Mouse (Mus musculus) kidney, postnatal 10 days (tissue): ENCODE measurements around the gene Vmn1r148.
"Not testable (repeated sequence)": the region's sequence is repeated elsewhere in the genome, so short reads cannot be mapped to it uniquely, and the experiment has no call there.

Experiments
- DNase-seq: peaks from one replicate; pipeline ENCODE4 v3.0.0; 2021; ENCODE audit warnings: mixed read lengths

The Vmn1r148 gene

DNA sequence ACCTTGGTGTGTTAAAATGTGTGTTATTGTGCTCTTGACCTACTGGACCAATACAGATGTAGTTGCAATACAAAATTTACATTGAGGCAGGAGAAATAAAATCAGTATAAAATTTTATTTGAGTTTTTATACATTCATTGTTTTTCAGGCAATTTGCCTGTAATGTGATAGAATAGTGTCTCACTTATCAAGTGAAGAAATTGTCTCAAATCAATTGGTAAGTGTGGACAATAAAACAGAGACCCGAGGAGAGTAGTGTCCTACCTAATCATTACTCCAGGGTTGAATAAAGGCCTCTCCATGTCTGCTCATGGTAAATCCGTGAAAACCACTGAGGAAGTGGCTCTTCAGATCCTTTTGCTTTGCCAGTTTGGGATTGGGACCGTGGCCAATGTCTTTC is at the start of gene Vmn1r148:
Gene Vmn1r148 (plus strand): TSS at position 301 of the 400 bp plus-strand sequence.
- not testable (repeated sequence) for DNase-seq

DNA sequence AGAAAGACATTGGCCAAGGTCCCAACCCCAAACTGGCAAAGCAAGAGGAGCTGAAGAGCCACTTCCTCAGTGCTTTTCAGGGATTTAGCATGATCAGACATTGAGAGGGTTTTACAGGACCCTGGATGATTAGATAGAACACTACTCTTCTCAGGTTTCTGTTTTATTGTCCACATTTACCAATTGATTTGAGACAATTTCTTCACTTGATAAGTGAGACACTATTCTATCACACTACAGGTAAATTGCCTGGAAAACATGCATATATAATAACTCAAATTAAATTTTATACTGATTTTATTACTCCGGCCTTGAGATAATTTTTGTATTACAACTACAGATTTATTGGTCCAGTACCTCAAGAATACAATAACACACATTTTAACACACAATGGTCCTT is 42.4 kb upstream of the Vmn1r148 start, which contains the start of gene Gm8660:
Gene Gm8660 (minus strand): TSS at position 101 of the 400 bp plus-strand sequence.
- not testable (repeated sequence) for DNase-seq

DNA sequence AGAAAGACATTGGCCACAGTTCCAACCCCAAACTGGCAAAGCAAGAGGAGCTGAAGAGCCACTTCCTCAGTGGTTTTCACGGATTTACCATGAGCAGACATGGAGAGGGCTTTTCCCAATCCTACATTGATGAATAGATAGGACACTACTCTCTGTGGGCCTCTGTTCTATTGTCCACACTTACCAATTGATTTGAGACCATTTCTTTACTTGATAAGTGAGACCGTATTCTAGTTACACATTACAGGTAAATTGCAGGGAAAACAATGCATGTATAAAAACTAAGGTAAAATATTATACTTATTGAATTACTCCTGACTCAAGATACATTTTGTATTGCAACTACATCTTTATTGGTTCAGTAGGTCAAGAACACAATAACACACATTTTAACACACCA is 24.7 kb downstream of the Vmn1r148 start, which contains the start of gene Vmn1r149:
Gene Vmn1r149 (minus strand): TSS at position 101 of the 400 bp plus-strand sequence.
- not testable (repeated sequence) for DNase-seq

DNA sequence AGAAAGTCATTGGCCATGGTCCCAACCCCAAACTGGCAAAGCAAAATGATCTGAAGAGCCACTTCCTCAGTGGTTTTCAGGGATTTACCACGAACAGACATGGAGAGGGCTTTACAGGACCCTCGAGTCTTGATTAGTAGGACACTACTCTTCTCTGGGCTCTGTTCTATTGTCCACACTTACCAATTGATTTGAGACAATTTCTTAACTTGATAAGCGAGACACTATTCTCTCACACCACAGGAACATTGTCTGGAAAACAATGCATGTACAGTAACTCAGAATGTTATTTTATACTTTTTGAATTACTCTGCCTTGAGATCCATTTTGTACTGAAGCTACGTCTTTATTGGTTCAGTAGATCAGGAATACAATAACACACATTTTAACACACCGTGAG is 50.6 kb downstream of the Vmn1r148 start, which contains the start of gene Gm10665:
Gene Gm10665 (minus strand): TSS at position 101 of the 400 bp plus-strand sequence.
- not testable (repeated sequence) for DNase-seq
